Mouse (Mus musculus): ENCODE data around the gene Leng9. TPM values are rescaled to one million over a fixed set of nuclear protein-coding genes. Genes with fewer than 3 reads are reported as not detected.

The Leng9 gene
- total RNA-seq, 1 experiment from 2014 or later: 1.3 TPM

DNA sequence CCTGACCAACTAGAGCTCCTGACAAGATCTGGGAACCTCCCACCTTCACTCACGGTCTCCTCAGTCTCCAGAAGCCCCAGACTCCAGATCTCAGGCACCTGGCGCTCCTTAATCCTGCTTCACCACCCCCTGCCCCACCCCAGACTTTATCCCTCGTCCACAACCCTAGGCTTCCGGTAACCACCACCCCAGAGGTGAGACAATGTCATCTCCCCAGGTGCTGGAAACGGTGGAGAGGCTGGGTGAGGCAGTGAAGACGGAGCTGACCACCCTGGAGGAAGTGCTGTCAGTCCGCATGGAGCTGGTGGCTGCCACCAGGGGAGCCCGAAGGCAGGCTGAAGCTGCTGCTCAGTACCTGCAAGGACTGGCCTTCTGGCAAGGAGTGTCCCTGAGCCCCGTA is 24.9 kb downstream of the Leng9 start:
- no peak for ATAC-seq (replicated peaks; ENCODE audit: low read depth, poor library complexity, severe bottlenecking)

- ATAC-seq (replicated peaks; ENCODE audit: low read depth, poor library complexity, severe bottlenecking): no peak
These were observed 25.3 kb downstream of the Leng9 start for GRCm38 (mm10) chr7:4124856-4125255.

- peak; percentile 80 for ATAC-seq (replicated peaks; ENCODE audit: low read depth, poor library complexity, severe bottlenecking)
These were observed 25.8 kb downstream of the Leng9 start for GRCm38 (mm10) chr7:4124315-4124759.

DNA sequence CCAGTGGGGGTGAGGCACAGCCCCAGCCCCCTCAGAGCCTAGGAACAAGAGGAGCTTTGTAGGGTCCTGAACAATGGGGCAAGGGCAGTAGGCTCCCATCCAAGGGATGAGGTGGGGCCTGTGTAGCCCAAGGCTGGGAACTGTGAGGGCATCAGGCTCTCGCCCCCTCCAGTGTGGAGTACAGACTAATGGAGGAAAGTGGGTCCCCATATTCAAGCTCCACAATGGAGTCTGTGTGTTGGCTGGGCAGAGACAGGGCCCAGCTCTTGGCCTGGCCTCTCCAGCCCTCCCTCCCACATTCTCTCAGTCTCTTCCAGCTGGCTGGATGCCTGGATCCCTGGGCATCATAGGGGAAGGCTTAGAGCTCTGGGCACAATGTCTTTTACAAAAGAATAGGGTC is 26.4 kb downstream of the Leng9 start:
- no peak for ATAC-seq (replicated peaks; ENCODE audit: low read depth, poor library complexity, severe bottlenecking)

DNA sequence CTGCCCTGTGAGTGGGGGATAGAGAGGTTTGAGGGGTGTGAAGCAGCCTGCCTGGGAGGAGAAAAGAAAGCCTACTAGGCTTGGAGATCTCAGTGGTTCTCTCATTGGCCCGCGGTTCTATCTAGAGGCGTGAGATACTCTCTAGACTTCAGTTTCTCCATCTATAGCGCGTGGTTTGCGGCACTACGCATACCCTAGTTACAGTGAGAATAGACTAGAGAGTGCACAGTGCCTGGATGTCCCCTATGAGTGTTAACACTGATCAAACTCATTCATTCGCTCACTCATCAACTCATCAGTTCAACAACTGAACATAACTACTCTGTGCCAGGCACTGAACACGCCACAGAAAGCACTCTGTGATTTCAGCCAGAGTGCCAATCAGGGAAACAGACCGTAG is 27.4 kb downstream of the Leng9 start:
- ATAC-seq (replicated peaks; ENCODE audit: low read depth, poor library complexity, severe bottlenecking): no peak

- no peak for ATAC-seq (replicated peaks; ENCODE audit: low read depth, poor library complexity, severe bottlenecking)
These were observed 28.0 kb downstream of the Leng9 start for GRCm38 (mm10) chr7:4122076-4122768.

DNA sequence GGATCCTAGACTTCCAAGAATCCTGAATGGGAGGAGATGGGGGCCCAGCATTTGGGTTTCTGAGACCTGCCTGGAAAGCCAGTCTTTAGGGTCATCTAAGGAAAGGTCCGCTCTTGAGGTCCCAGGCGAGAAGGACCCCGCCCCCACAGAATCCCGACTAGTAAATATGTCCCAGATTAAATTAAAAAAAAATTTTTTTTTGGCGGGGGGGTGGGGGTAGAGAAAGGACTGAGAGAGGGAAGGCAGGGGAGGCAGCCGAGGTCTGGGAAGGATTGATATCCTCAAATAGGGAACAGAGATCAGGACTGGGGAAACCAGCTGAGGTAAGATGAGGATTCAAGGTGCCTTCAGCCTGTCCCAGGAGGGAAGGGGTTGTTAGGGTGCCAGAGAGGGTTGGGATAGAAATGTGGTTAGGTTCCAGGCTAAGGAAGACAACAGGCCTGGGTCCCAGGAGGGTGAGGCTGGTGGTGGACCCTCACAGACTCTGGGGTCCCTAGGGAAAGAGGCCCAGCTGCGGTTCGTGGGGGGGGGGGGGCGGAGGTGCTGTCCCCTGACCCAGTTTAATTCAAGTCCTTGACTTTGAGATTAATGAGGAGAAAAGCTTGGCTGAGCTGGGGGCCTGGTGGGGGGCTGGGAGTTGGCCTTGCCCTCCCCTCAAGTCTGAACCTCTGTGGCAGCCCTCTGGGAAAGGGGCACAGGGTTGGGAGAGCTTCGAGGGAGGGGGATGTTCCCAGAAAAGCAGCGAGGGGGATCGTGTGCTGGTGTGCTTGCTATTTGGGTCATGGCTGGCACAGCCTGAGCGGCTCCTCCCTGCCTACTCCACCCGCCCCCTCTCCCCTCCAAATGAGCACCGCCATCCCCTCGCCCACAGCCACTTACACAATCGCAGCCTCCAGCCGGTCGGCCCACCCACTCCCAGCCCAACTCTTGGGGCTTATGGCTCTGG is 29.9 kb downstream of the Leng9 start:
- ATAC-seq (replicated peaks; ENCODE audit: low read depth, poor library complexity, severe bottlenecking): no peak

- peak; percentile 51 for ATAC-seq (replicated peaks; ENCODE audit: low read depth, poor library complexity, severe bottlenecking)
These were observed 30.8 kb downstream of the Leng9 start, which contains the start of gene Ttyh1 for GRCm38 (mm10) chr7:4119344-4119902. TSS of gene Ttyh1 (plus strand) at chr7:4119408.

DNA sequence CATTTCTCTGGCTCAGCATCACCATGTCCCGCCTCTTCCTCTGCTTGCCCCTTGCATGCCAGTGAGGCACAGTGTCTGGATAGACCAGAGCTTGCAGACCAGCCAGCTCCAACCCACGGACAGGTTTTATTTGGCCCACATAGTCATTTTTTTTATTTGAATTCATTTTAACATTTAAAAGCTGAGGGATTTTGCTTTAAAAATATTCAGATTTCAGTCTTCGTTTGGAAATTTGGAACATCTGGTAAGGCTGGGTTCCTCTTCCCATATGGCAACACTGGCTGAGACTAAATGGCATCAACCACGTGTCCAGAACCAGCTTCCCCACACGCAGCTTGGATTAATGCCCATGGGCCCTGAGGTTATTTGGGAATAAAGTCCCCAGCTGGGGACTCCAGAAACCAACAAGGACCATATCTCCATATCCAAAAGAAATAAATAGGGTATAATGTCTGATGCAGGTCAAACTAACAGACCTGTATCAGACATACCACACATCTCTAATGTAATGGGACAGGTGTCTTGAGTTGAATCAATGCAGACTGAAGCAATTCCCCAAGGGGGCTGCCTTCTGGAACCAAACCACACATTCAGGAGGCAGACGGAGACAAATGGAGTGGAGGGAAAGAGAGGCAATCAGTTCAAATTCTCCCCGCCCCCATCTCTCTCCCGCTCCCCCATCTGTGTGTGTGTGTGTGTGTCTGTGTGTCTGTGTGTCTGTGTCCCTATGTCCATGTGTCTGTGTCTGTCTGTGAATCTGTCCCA is 32.9 kb downstream of the Leng9 start:
- ATAC-seq (replicated peaks; ENCODE audit: low read depth, poor library complexity, severe bottlenecking): no peak

DNA sequence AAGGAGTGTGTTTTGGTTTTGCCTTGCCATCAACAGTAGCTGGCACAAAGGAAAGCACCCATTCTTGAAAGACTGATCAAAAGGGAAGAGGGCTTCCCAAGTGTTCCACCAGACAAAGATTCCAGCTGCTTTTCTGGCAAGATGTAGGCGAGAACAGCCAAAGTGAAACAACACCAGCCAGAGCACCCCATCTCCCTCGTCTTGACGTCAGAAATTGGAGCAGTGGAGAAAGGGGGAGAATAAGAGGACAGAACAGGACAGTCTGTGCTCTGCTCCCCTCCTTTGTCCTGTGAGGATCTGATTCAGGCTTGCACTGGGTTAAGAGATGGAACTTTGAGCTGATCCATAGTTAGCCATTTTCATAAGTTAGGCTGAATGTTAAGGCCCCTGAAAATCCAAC is 38.4 kb downstream of the Leng9 start:
- no peak for ATAC-seq (replicated peaks; ENCODE audit: low read depth, poor library complexity, severe bottlenecking)

- ATAC-seq (replicated peaks; ENCODE audit: low read depth, poor library complexity, severe bottlenecking): peak; percentile 71; the same call in 1 of the 2 replicates
These were observed 46.8 kb downstream of the Leng9 start for GRCm38 (mm10) chr7:4103411-4103810.

GRCm38 (mm10) chr7:4101144-4101543 is 49.0 kb downstream of the Leng9 start:
- no peak for ATAC-seq (replicated peaks; ENCODE audit: low read depth, poor library complexity, severe bottlenecking)

- peak; percentile 52; the same call in 1 of the 2 replicates for ATAC-seq (replicated peaks; ENCODE audit: low read depth, poor library complexity, severe bottlenecking)
These were observed 51.3 kb downstream of the Leng9 start for GRCm38 (mm10) chr7:4098832-4099231.

GRCm38 (mm10) chr7:4098301-4098700 is 51.9 kb downstream of the Leng9 start:
- no peak for ATAC-seq (replicated peaks; ENCODE audit: low read depth, poor library complexity, severe bottlenecking)

Other genes with a start within 250 kb of the Leng9 start
- 0.37 TPM in 1 of 2 replicates, not detected in the other for gene Lilra6, start 234.9 kb downstream of the Leng9 start, total RNA-seq (2017)
- 19.7 and 23.0 TPM in 2 replicates for gene Lair1, start 87.2 kb downstream of the Leng9 start, total RNA-seq (2017)
- gene Ttyh1, start 31.0 kb downstream of the Leng9 start, total RNA-seq (2017): not detected in 2 replicates
- gene Leng8, start 13.3 kb downstream of the Leng9 start, total RNA-seq (2017): 26.6 and 51.3 TPM in 2 replicates
- 0.41 TPM in 1 of 2 replicates, not detected in the other for gene Cdc42ep5, start 14.5 kb upstream of the Leng9 start, total RNA-seq (2017)
- not detected in 2 replicates for gene Lilra5, start 87.4 kb upstream of the Leng9 start, total RNA-seq (2017)
- not detected in 2 replicates for gene Ncr1, start 187.3 kb upstream of the Leng9 start, total RNA-seq (2017)
- gene Gp6, start 247.4 kb upstream of the Leng9 start, total RNA-seq (2017): 0.15 TPM in 1 of 2 replicates, not detected in the other

Data from common myeloid progenitor, adult 5-6 weeks (primary cell).